Mouse (Mus musculus) kidney, postnatal 0 days (tissue): ENCODE data around the gene Kcnb1. TPM values are rescaled to one million over a fixed set of nuclear protein-coding genes. Genes with fewer than 3 reads are reported as not detected.

Source experiments
- ATAC-seq: fragments of 200-750 bp; cut with Nextera tagmentation; replicated peaks from 2 replicates; pipeline ENCODE4 v1.8.0; 2017; ENCODE audit warnings: low read depth, moderate number of reproducible peaks, moderate TSS enrichment, moderate library complexity; ENCODE audit not compliant: low FRiP score
- DNase-seq: peaks from one replicate; pipeline ENCODE4 v3.0.0-alpha.2; 2016; ENCODE audit warnings: low spot score
- H3K27ac ChIP-seq: fragments of 300-500 bp; sonication (generic); 2 replicates; pipeline ENCODE4 v1.5.1; 2014; ENCODE audit warnings: mild to moderate bottlenecking
- H3K27me3 ChIP-seq: fragments of 300-500 bp; sonication (generic); 2 replicates; pipeline ENCODE4 v1.6.1; 2014; ENCODE audit warnings: low read length, mixed read lengths; ENCODE audit not compliant: insufficient read depth
- H3K36me3 ChIP-seq: fragments of 300-500 bp; sonication (generic); 2 replicates; pipeline ENCODE4 v1.6.1; 2014; ENCODE audit warnings: low read length, mixed read lengths; ENCODE audit not compliant: insufficient read depth
- H3K4me1 ChIP-seq: fragments of 300-500 bp; sonication (generic); replicated peaks from 2 replicates; pipeline ENCODE4 v1.6.1; 2014; ENCODE audit warnings: antibody characterized with exemption, low read length, mixed read lengths; ENCODE audit not compliant: insufficient read depth
- H3K4me2 ChIP-seq: fragments of 300-500 bp; sonication (generic); 2 replicates; pipeline ENCODE4 v1.6.1; 2014; ENCODE audit warnings: mild to moderate bottlenecking, low read length, moderate library complexity, mixed read lengths
- H3K4me3 ChIP-seq: fragments of 300-500 bp; sonication (generic); replicated peaks from 2 replicates; pipeline ENCODE4 v1.5.1; 2014; ENCODE audit warnings: low read depth, low read length
- H3K9ac ChIP-seq: fragments of 300-500 bp; sonication (generic); 2 replicates; pipeline ENCODE4 v1.6.1; 2014; ENCODE audit warnings: low read depth, low read length
- H3K9me3 ChIP-seq: fragments of 300-500 bp; sonication (generic); replicated peaks from 2 replicates; pipeline ENCODE4 v1.6.1; 2016; ENCODE audit warnings: low read length, inconsistent platforms, mixed read lengths
- CTCF ChIP-seq: IDR thresholded peaks from 2 replicates; pipeline ENCODE4 v1.5.1; 2016; ENCODE audit warnings: antibody characterized with exemption, low read depth, mild to moderate bottlenecking, moderate library complexity
- WGBS: fragments of 180-500 bp; shearing (Covaris S2); extraction: QIAGEN DNeasy Blood & Tissue Kit; methylation state at CpG from one replicate; pipeline ENCODE4 v1.1.7; 2014; 5-methylcytosine and 5-hydroxymethylcytosine counted together
- polyA plus RNA-seq: library from polyadenylated mRNA; unstranded; fragments of >200 nt; fragmentation: Nextera tagmentation; extraction: Ambion mirVana; gene quantifications from 2 replicates; pipeline ENCODE4 v1.2.1, GENCODE M21; 2015

Kcnb1 gene
- polyA plus RNA-seq, 1 experiment from 2014 or later = 1.4 TPM

- Histone ChIP-seq H3K4me1 (peaks cover 21% of the 10 kb centered on the region), H3K36me3 (peaks cover 34% of the 10 kb centered on the region), H3K9ac (no peak overlapping the region), H3K4me2 (no peak overlapping the region), H3K27ac (peak overlapping the region; percentile 62; the same call in 1 of the 2 replicates), H3K27me3 (no peaks in the 10 kb centered on the region), H3K9me3 (no peaks in the 10 kb centered on the region), H3K4me3 (no peak overlapping the region)
- 19% methylated on average over 3 of the region's 3 CpGs for WGBS
- ATAC-seq (no peak), DNase-seq (peak; percentile 81)
- no peak for TF ChIP-seq CTCF
Observed at GRCm38 (mm10) chr2:167058201-167058600, 131.8 kb downstream of the Kcnb1 start.

- no peak overlapping the region for H3K27ac ChIP-seq
- TF ChIP-seq CTCF = no peak
- no peak overlapping the region for H3K4me3 ChIP-seq
- no peaks in the 10 kb centered on the region for H3K27me3 ChIP-seq
- H3K9me3 ChIP-seq = no peaks in the 10 kb centered on the region
- WGBS = 80% methylated on average over 5 of the region's 5 CpGs
- H3K4me1 ChIP-seq = peaks cover 20% of the 10 kb centered on the region
- DNase-seq (no peak), ATAC-seq (no peak)
- peaks cover 34% of the 10 kb centered on the region for H3K36me3 ChIP-seq
- no peak overlapping the region for H3K4me2 ChIP-seq
- H3K9ac ChIP-seq = no peak overlapping the region
Observed at GRCm38 (mm10) chr2:167056942-167057323, 133.0 kb downstream of the Kcnb1 start.

DNA sequence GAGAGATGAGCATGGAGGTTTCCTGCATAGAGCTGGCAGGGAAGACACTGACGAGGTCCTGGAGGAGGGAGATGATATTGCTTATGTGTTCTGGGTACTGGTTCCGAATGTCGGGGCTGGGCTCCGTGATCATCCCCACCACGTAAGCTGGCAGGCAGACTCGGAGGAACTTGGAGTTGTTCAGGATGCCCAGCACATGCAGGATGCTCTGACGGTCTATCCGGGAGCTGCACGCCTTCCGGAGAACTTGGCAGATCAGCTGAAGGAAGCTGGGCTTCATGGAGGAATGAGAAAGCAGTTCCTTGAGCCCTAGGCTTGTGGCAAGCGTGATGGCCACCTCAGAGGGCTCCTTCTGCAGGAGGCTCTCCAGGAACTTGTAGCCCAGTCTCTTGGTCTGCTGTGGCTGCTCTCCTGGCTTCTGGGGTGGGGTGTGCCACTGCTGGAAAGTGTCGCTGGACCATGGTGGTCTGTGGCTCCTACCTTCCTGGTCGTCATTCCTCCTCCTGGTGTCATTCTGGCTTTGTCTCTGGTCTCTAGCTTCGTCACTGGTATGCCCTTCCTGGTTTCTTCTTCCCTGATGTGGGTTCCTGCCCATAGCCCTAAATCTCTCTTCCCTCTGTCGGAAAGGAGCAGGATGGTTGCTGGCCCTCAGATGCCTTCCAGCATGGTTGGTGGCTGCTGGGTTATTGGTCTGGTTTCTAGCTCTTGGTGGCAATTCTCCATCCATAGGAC lies 133.6 kb downstream of the Kcnb1 start:
- H3K27ac ChIP-seq = no peak overlapping the region
- peaks cover 35% of the 10 kb centered on the region for H3K36me3 ChIP-seq
- no peaks in the 10 kb centered on the region for H3K27me3 ChIP-seq
- H3K9me3 ChIP-seq = no peaks in the 10 kb centered on the region
- no peak for DNase-seq
- H3K4me3 ChIP-seq = no peak overlapping the region
- no peak overlapping the region for H3K4me2 ChIP-seq
- peaks cover 14% of the 10 kb centered on the region; the same call in 1 of the 2 replicates for H3K4me1 ChIP-seq
- 92% methylated on average over 15 of the region's 15 CpGs for WGBS
- TF ChIP-seq CTCF = no peak
- ATAC-seq = no peak
- H3K9ac ChIP-seq = no peak overlapping the region

GRCm38 (mm10) chr2:167055386-167055785 lies 134.6 kb downstream of the Kcnb1 start:
- no peak for DNase-seq
- ATAC-seq = no peak
- H3K9me3 ChIP-seq = no peaks in the 10 kb centered on the region
- TF ChIP-seq CTCF = no peak
- no peak overlapping the region for H3K4me2 ChIP-seq
- H3K4me3 ChIP-seq = no peak overlapping the region
- WGBS = 67% methylated on average over 15 of the region's 15 CpGs
- no peaks in the 10 kb centered on the region for H3K27me3 ChIP-seq
- H3K9ac ChIP-seq = peak overlapping the region; percentile 18; the same call in 1 of the 2 replicates
- H3K4me1 ChIP-seq = peaks cover 5% of the 10 kb centered on the region; the same call in 1 of the 2 replicates
- H3K36me3 ChIP-seq = peaks cover 38% of the 10 kb centered on the region
- no peak overlapping the region for H3K27ac ChIP-seq

GRCm38 (mm10) chr2:167053127-167053844 lies 136.7 kb downstream of the Kcnb1 start:
- ATAC-seq (peak; percentile 59; the same call in 1 of the 2 replicates), DNase-seq (no peak)
- TF ChIP-seq CTCF = no peak
- Histone ChIP-seq H3K4me3 (no peak overlapping the region), H3K27me3 (no peaks in the 10 kb centered on the region), H3K4me2 (no peak overlapping the region), H3K27ac (no peak overlapping the region), H3K9me3 (no peaks in the 10 kb centered on the region), H3K36me3 (peaks cover 53% of the 10 kb centered on the region), H3K4me1 (no peaks in the 10 kb centered on the region), H3K9ac (no peak overlapping the region)
- WGBS = 49% methylated on average over 9 of the region's 9 CpGs

- no peak overlapping the region for H3K9ac ChIP-seq
- no peak for TF ChIP-seq CTCF
- H3K4me3 ChIP-seq = no peak overlapping the region
- H3K27me3 ChIP-seq = no peaks in the 10 kb centered on the region
- DNase-seq (no peak), ATAC-seq (no peak)
- 88% methylated on average over 8 of the region's 8 CpGs for WGBS
- no peak overlapping the region for H3K4me2 ChIP-seq
- peaks cover 46% of the 10 kb centered on the region for H3K36me3 ChIP-seq
- no peaks in the 10 kb centered on the region for H3K4me1 ChIP-seq
- H3K9me3 ChIP-seq = no peaks in the 10 kb centered on the region
- no peak overlapping the region for H3K27ac ChIP-seq
Observed at GRCm38 (mm10) chr2:167048698-167049358, 141.1 kb downstream of the Kcnb1 start.
